Mouse (Mus musculus) testis, adult 2 months (tissue): ENCODE data around the gene Smarcc2. TPM values are rescaled to one million over a fixed set of nuclear protein-coding genes. Genes with fewer than 3 reads are reported as not detected.

ENCODE experiments used
- H3K27ac ChIP-seq: fragments of 200-500 bp; 2 replicates; pipeline ENCODE4 v1.5.1; 2012; ENCODE audit warnings: low read depth, low read length; ENCODE audit not compliant: control insufficient read depth, insufficient read depth
- H3K27me3 ChIP-seq: fragments of 200-500 bp; 2 replicates; pipeline ENCODE4 v1.6.1; 2012; ENCODE audit warnings: mild to moderate bottlenecking, low read length, moderate library complexity; ENCODE audit not compliant: control insufficient read depth, insufficient read depth
- H3K36me3 ChIP-seq: fragments of 200-500 bp; 2 replicates; pipeline ENCODE4 v1.6.1; 2012; ENCODE audit warnings: mild to moderate bottlenecking, low read length; ENCODE audit not compliant: control insufficient read depth, insufficient read depth
- H3K4me1 ChIP-seq: fragments of 200-500 bp; 2 replicates; pipeline ENCODE4 v1.6.1; 2012; ENCODE audit warnings: low read length; ENCODE audit not compliant: control insufficient read depth, insufficient read depth
- H3K4me3 ChIP-seq: fragments of 200-500 bp; 2 replicates; pipeline ENCODE4 v1.5.1; 2012; ENCODE audit warnings: low read depth, mild to moderate bottlenecking, low read length, moderate library complexity, mixed read lengths; ENCODE audit not compliant: control insufficient read depth
- CTCF ChIP-seq: fragments of 200-500 bp; IDR thresholded peaks from 2 replicates; pipeline ENCODE4 v1.5.1; 2012; ENCODE audit warnings: low read depth, mild to moderate bottlenecking, inconsistent platforms, low read length, moderate library complexity; ENCODE audit not compliant: control insufficient read depth, insufficient read depth, insufficient replicate concordance
- POLR2A ChIP-seq: fragments of 200-500 bp; IDR thresholded peaks from 2 replicates; pipeline ENCODE4 v1.6.1; 2012; ENCODE audit warnings: low read depth, mild to moderate bottlenecking, inconsistent platforms, low read length, moderate library complexity; ENCODE audit not compliant: control insufficient read depth
- polyA plus RNA-seq: library from polyadenylated mRNA; depleted of rRNA; stranded (reverse); fragments of >200 nt; gene quantifications from 2 replicates; pipeline ENCODE4 v1.2.3, GENCODE M21; 2012

Gene Smarcc2
- polyA plus RNA-seq, 1 experiment: 138 TPM

DNA sequence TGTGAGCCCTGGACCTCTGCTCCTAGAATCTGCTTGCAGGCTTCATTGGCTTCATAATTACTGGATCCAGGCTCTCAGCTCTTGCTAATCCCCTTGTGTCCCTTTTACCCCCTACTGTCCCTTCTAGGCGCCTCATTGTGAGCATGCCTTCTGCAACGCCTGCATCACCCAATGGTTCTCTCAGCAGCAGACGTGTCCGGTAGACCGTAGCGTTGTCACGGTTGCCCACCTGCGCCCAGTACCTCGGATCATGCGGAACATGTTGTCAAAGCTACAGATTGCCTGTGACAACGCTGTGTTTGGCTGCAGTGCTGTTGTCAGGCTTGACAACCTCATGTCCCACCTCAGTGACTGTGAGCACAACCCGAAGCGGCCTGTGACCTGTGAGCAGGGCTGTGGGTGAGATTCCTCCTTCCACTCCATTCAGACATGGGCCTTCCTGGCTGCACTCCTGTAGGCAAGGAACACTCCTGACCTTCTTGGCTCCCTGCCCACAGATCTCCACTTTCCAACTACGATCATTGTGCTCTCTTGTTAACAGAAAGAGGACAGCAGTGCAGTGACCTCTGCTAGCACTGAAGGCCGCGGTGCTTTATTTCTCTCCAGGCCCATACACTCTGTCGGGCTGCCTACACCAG is 23.7 kb upstream of the Smarcc2 start:
- Histone ChIP-seq H3K27me3 (no peaks in the 10 kb centered on the region), H3K4me1 (no peaks in the 10 kb centered on the region), H3K36me3 (peaks cover 1% of the 10 kb centered on the region; the same call in 1 of the 2 replicates), H3K27ac (no peak overlapping the region), H3K4me3 (no peak overlapping the region)
- no peak for TF ChIP-seq POLR2A
- TF ChIP-seq CTCF: no peak

DNA sequence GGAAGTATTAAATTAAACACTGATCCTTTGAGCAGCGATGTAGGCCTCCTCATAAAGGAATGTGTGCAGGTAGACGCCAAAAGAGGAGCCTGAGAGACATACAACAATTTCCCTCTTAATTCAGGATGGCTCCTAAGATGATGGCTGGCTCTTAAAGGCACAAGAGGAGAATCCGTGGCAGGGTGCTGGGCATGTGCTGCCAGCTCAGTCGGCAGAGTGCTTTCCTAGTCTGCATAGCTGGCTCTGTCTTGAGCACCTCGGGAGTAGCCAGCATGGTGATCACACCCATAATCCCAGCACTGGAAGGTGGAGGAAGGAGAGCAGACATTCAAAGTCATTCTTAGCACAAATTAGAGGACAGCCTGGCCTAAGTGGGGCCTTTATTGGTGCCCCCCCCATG is 23.2 kb upstream of the Smarcc2 start:
- H3K27ac ChIP-seq: no peak overlapping the region
- H3K27me3 ChIP-seq: no peaks in the 10 kb centered on the region
- no peak overlapping the region for H3K4me3 ChIP-seq
- H3K4me1 ChIP-seq: no peaks in the 10 kb centered on the region
- no peak for TF ChIP-seq POLR2A
- TF ChIP-seq CTCF: no peak
- H3K36me3 ChIP-seq: peaks cover 1% of the 10 kb centered on the region; the same call in 1 of the 2 replicates

GRCm38 (mm10) chr10:128436376-128436775 is 22.7 kb upstream of the Smarcc2 start:
- Histone ChIP-seq H3K4me1 (no peaks in the 10 kb centered on the region), H3K4me3 (no peak overlapping the region), H3K27me3 (no peaks in the 10 kb centered on the region), H3K27ac (no peak overlapping the region), H3K36me3 (peaks cover 1% of the 10 kb centered on the region; the same call in 1 of the 2 replicates)
- TF ChIP-seq POLR2A (no peak), CTCF (no peak)

DNA sequence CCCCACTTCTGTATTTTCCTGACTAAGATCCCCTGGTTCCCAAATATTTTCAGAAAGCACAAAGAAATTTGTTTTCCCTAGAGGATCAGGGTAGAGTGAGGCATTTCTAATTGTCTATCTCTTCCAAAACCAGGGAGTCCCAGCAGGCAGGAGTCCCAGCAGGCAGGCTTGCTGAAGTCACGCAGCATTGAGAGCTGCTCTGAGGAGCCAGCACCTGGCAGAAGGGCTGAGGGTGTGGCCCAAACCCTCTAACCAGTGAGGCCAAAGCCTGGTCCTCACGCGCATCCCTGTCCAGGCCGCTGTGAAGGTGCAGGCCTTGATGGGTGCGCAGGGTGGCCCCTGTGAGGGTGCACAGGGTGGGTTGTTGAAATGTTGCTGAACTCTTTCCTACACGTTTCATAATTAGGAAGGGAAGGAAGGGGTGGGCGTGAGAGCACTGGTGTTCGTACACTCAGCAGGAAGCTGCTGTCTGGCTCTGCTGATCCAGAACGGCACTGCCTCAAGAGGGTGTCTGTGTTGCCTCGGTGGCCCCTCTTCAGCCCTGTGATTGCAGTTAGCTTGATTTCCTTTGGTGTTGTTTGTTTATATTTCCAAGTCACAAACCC is 20.3 kb upstream of the Smarcc2 start:
- no peaks in the 10 kb centered on the region for H3K27me3 ChIP-seq
- no peak overlapping the region for H3K4me3 ChIP-seq
- no peak for TF ChIP-seq POLR2A
- no peak for TF ChIP-seq CTCF
- H3K36me3 ChIP-seq: peaks cover 1% of the 10 kb centered on the region; the same call in 1 of the 2 replicates
- no peak overlapping the region for H3K27ac ChIP-seq
- no peaks in the 10 kb centered on the region for H3K4me1 ChIP-seq

GRCm38 (mm10) chr10:128440407-128440806 is 18.6 kb upstream of the Smarcc2 start:
- H3K4me1 ChIP-seq: no peaks in the 10 kb centered on the region
- no peaks in the 10 kb centered on the region for H3K27me3 ChIP-seq
- H3K36me3 ChIP-seq: peaks cover 1% of the 10 kb centered on the region; the same call in 1 of the 2 replicates
- no peak overlapping the region for H3K27ac ChIP-seq
- no peak overlapping the region for H3K4me3 ChIP-seq
- no peak for TF ChIP-seq CTCF
- TF ChIP-seq POLR2A: no peak

DNA sequence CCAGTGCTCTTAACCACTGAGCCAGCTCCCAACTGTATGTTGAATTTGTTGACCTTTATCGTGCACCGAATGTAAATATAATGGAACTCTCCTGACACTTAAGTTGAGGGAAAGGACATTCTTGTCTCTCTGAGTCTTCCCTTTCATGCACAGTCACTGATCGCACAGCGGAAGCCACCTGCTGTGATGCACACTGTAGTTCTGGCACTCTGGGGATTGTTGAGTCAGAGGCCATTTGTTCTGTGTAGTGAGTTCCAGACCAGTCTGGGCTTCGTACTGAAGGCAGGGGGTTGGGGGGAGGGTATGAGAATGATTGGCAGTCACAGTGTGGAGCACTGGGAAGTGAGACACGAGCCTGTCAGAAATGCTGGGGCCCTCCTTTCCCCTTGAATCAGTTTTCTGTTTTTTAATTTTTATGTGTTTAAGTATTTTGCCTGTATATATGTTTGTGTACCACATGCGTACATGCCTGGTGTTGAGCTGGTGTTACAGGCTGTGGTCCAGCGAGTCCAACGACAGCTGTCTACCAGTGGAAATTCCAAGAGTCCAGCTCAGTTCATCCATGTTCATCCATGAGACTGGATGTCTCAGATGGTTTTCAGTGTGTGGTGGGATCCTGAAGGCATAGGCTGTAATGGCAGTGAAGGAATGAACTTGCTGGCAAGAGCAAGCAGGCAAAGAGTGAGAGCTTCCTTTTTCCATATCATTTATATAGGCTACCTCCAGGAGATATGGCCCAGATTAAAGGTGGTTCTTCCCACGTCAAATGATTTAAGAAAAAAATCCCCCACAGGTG is 17.5 kb upstream of the Smarcc2 start:
- Histone ChIP-seq H3K27me3 (no peaks in the 10 kb centered on the region), H3K4me3 (no peak overlapping the region), H3K4me1 (no peaks in the 10 kb centered on the region), H3K27ac (no peak overlapping the region), H3K36me3 (peaks cover 1% of the 10 kb centered on the region; the same call in 1 of the 2 replicates)
- TF ChIP-seq CTCF (no peak), POLR2A (no peak)

- Histone ChIP-seq H3K27ac (no peak overlapping the region), H3K4me3 (no peak overlapping the region), H3K27me3 (no peaks in the 10 kb centered on the region), H3K4me1 (no peaks in the 10 kb centered on the region), H3K36me3 (no peaks in the 10 kb centered on the region)
- TF ChIP-seq CTCF (no peak), POLR2A (no peak)
Observed at GRCm38 (mm10) chr10:128442718-128443117, 16.3 kb upstream of the Smarcc2 start.
